Mouse (Mus musculus) midbrain, embryonic 10.5 days (tissue): ENCODE measurements around the gene Cenpm. TPM values are rescaled to one million over a fixed set of nuclear protein-coding genes. Genes with fewer than 3 reads are reported as not detected.

Experiments
- DNase-seq: peaks from one replicate; pipeline ENCODE4 v3.0.0-alpha.2; 2017; ENCODE audit warnings: low spot score
- H3K27ac ChIP-seq: fragments of 300-500 bp; sonication (generic); replicated peaks from 2 replicates; pipeline ENCODE4 v1.5.1; 2016; ENCODE audit warnings: mild to moderate bottlenecking
- H3K27me3 ChIP-seq: fragments of 300-500 bp; sonication (generic); 2 replicates; pipeline ENCODE4 v1.6.1; 2016; ENCODE audit warnings: low read depth, mild to moderate bottlenecking; ENCODE audit not compliant: poor library complexity, severe bottlenecking
- H3K36me3 ChIP-seq: fragments of 300-500 bp; sonication (generic); 2 replicates; pipeline ENCODE4 v1.6.1; 2016; ENCODE audit warnings: mild to moderate bottlenecking, moderate library complexity
- H3K4me1 ChIP-seq: fragments of 300-500 bp; sonication (generic); 2 replicates; pipeline ENCODE4 v1.6.1; 2016
- H3K4me3 ChIP-seq: fragments of 300-500 bp; sonication (generic); 2 replicates; pipeline ENCODE4 v1.5.1; 2016; ENCODE audit warnings: mild to moderate bottlenecking, moderate library complexity
- H3K9me3 ChIP-seq: fragments of 300-500 bp; sonication (generic); replicated peaks from 2 replicates; pipeline ENCODE4 v1.6.1; 2016; ENCODE audit warnings: mild to moderate bottlenecking
- WGBS: fragments of 180-500 bp; shearing (Covaris S2); methylation state at CpG from one replicate; pipeline ENCODE4 v1.1.7; 2016; 5-methylcytosine and 5-hydroxymethylcytosine counted together
- polyA plus RNA-seq: library from polyadenylated mRNA; unstranded; fragments of >200 nt; fragmentation: Nextera tagmentation; extraction: Ambion mirVana; gene quantifications from 2 replicates; pipeline ENCODE4 v1.2.1, GENCODE M21; 2016

Gene Cenpm
- polyA plus RNA-seq, 1 experiment from 2014 or later = 94.9 TPM

GRCm38 (mm10) chr15:82220003-82220675 lies 24.4 kb downstream of the Cenpm start:
- peaks cover 86% of the 10 kb centered on the region for H3K27me3 ChIP-seq
- H3K4me1 ChIP-seq = peaks cover 73% of the 10 kb centered on the region
- no peak overlapping the region for H3K4me3 ChIP-seq
- DNase-seq = no peak
- no peak overlapping the region for H3K27ac ChIP-seq
- no peaks in the 10 kb centered on the region for H3K9me3 ChIP-seq
- WGBS = 59% methylated on average over 12 of the region's 12 CpGs
- H3K36me3 ChIP-seq = no peaks in the 10 kb centered on the region

- no peak overlapping the region for H3K27ac ChIP-seq
- no peak overlapping the region for H3K4me3 ChIP-seq
- 84% methylated on average over 26 of the region's 26 CpGs for WGBS
- peaks cover 66% of the 10 kb centered on the region for H3K4me1 ChIP-seq
- no peak for DNase-seq
- H3K36me3 ChIP-seq = no peaks in the 10 kb centered on the region
- no peaks in the 10 kb centered on the region for H3K9me3 ChIP-seq
- peaks cover 86% of the 10 kb centered on the region for H3K27me3 ChIP-seq
Observed at GRCm38 (mm10) chr15:82218778-82219666, 25.5 kb downstream of the Cenpm start.

GRCm38 (mm10) chr15:82217980-82218379 lies 26.6 kb downstream of the Cenpm start:
- Histone ChIP-seq H3K4me1 (peaks cover 61% of the 10 kb centered on the region), H3K27me3 (peaks cover 86% of the 10 kb centered on the region), H3K36me3 (no peaks in the 10 kb centered on the region), H3K4me3 (no peak overlapping the region), H3K27ac (no peak overlapping the region), H3K9me3 (no peaks in the 10 kb centered on the region)
- 24% methylated on average over 9 of the region's 9 CpGs for WGBS
- DNase-seq = no peak

DNA sequence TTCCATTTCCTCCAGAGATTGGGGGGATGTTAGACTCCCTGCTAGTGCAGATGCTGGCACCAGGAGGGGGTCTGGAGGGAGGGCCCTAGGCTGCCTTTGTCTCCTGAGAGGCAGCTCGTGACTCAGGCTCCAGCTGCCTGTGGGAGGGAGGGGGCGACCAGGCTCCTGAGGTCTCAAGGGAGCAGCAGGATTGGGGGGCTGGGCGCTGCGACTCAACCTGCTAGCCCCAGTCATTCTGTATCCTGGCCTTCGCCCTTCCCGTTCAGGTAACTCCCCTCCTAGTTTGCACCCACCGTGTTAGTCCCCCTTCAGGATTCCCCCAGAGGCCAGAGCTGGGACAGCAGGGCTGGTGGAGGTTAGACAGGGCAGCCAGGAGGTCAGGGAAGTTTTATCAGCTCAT lies 27.5 kb downstream of the Cenpm start:
- WGBS = 11% methylated on average over 7 of the region's 7 CpGs
- no peak overlapping the region for H3K4me3 ChIP-seq
- H3K27ac ChIP-seq = peak overlapping the region; percentile 65; the same call in 1 of the 2 replicates
- H3K27me3 ChIP-seq = peaks cover 86% of the 10 kb centered on the region
- DNase-seq = peak; percentile 52
- no peaks in the 10 kb centered on the region for H3K36me3 ChIP-seq
- no peaks in the 10 kb centered on the region for H3K9me3 ChIP-seq
- H3K4me1 ChIP-seq = peaks cover 69% of the 10 kb centered on the region

DNA sequence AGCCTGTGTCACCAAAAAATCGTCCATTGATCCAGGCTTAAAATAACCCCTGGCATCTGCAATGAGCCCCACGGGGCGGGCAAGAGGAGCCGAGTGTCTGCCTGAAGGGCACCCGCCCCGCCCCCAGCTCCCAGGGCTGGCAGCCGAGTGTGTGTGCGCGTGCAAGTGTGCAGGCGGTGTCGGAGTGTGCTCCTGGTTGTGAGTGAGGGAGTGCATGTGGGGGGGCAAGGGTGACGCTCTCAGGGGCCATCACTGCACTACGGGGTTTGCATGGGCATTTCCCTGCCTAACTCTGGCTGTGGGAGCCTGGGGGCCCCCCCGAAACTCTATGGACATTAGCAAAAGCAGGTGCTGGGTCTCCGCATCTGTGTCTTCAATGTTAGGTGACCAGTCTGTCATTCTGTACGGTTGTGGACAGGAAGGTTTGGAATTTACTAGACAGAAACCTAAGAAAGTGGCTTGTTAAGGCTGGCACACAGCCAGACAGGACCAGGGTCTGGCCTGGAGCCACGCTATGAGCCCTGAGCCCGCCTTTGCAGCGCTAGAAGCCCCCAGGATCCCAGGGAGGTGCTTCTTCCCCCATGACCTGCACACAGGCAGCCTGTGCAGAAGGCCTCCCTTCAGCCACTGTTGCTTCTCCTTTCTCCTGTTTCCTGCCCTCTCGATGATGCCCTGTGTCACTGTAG lies 28.3 kb downstream of the Cenpm start:
- Histone ChIP-seq H3K27me3 (peaks cover 87% of the 10 kb centered on the region), H3K9me3 (no peaks in the 10 kb centered on the region), H3K4me1 (peaks cover 75% of the 10 kb centered on the region), H3K27ac (no peak overlapping the region), H3K4me3 (no peak overlapping the region), H3K36me3 (no peaks in the 10 kb centered on the region)
- 61% methylated on average over 20 of the region's 20 CpGs for WGBS
- DNase-seq = no peak

GRCm38 (mm10) chr15:82215332-82216046 lies 29.1 kb downstream of the Cenpm start:
- no peaks in the 10 kb centered on the region for H3K9me3 ChIP-seq
- H3K27ac ChIP-seq = no peak overlapping the region
- no peak for DNase-seq
- H3K4me3 ChIP-seq = no peak overlapping the region
- peaks cover 87% of the 10 kb centered on the region for H3K27me3 ChIP-seq
- H3K36me3 ChIP-seq = no peaks in the 10 kb centered on the region
- peaks cover 75% of the 10 kb centered on the region for H3K4me1 ChIP-seq
- WGBS = 35% methylated on average over 11 of the region's 11 CpGs

DNA sequence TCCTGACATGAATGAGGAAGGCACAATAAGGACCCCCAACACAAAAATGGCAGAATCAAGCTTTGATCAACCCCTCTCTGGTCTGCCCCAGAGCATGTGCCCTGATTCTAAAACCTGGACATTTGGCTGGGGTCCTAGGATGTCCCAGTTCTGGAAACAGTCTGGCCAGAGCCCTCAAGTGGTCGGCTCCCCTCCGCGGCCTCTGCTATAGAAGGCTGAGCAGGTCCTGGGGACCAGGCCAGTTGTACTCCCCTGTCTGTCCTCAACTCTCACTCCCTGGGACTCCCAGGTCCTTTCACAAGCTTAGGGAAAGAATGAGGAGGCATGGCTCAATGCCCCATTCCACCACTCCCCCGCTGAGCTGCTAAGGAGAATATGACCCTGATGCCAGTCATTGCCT lies 31.3 kb downstream of the Cenpm start:
- Histone ChIP-seq H3K36me3 (no peaks in the 10 kb centered on the region), H3K27me3 (peaks cover 96% of the 10 kb centered on the region), H3K27ac (no peak overlapping the region), H3K9me3 (no peaks in the 10 kb centered on the region), H3K4me1 (peaks cover 66% of the 10 kb centered on the region), H3K4me3 (peak overlapping the region; percentile 58; the same call in 1 of the 2 replicates)
- no peak for DNase-seq
- 12% methylated on average over 4 of the region's 4 CpGs for WGBS

- H3K4me3 ChIP-seq = peak within 1 kb of the TSS; percentile 58
- peak within 1 kb of the TSS; percentile 70 for H3K27ac ChIP-seq
- H3K9me3 ChIP-seq = no peaks in the 10 kb centered on the region
- H3K4me1 ChIP-seq = peaks cover 63% of the 10 kb centered on the region
- peaks cover 97% of the 10 kb centered on the region for H3K27me3 ChIP-seq
- H3K36me3 ChIP-seq = no peaks in the 10 kb centered on the region
- no peak for DNase-seq
- WGBS = 0% methylated on average over 31 of the region's 34 CpGs
Observed at GRCm38 (mm10) chr15:82212752-82213063, 31.8 kb downstream of the Cenpm start, which contains the start of gene Shisa8. Shisa8 (minus strand) TSS chr15:82212815.

DNA sequence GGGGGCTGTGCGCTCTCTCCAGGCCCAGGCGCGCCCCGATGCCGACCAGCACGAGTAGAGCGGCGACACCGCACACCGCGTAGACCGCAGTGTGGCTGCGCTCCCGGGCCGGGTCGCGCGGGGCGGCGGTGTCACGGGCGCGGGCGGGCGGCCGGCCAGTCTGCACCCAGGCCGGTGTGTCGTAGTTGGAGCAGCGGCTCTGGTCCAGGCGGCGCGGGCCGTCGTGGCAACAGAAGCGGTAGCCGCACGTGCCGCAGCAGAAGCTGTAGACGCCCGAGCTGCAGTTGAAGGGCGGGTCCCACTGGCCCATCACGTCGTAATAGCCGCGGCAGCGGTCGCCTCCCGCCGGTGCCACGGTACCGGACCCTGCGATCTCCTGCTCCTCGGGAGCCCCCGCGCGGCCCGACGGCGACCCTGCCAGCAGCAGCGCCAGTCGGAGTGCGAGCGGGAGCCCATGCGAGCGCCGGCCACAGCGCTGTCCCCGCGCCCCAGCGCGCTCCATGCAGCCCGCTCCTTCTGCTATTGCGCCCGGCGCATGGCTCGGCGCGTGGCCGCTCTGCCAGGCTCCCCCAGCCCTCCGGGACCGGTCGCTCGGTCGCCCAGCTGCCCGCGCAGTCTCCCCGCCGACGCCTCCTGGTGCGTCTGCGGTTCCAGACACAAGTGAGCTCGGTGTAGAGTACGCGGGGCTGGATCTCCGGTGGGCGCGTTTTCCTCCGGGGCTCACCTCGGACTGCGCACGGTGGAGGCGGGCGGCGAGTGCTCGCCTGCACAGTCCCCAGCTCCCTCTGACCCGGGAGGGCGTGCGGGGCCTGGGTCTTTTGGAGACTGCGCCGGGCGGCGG lies 32.4 kb downstream of the Cenpm start:
- H3K27ac ChIP-seq = peak overlapping the region; percentile 70
- DNase-seq = peak; percentile 60

GRCm38 (mm10) chr15:82211281-82211680 lies 33.3 kb downstream of the Cenpm start:
- Histone ChIP-seq H3K9me3 (no peaks in the 10 kb centered on the region), H3K4me3 (peak overlapping the region; percentile 58), H3K27me3 (peaks cover 100% of the 10 kb centered on the region), H3K36me3 (peaks cover 8% of the 10 kb centered on the region), H3K4me1 (peaks cover 66% of the 10 kb centered on the region), H3K27ac (no peak overlapping the region)
- WGBS = 2% methylated on average over 11 of the region's 11 CpGs
- DNase-seq = no peak

More for the DNA sequence above, 32.4 kb downstream of the Cenpm start:
- Histone ChIP-seq H3K4me1 (peaks cover 66% of the 10 kb centered on the region), H3K27me3 (peaks cover 100% of the 10 kb centered on the region), H3K4me3 (peak overlapping the region; percentile 58), H3K9me3 (no peaks in the 10 kb centered on the region), H3K36me3 (0 out of 2 replicates have a peak, but pooled peaks cover under 1% of the 10 kb centered on the region)
- WGBS = under 1% methylated on average over 112 of the region's 112 CpGs

DNA sequence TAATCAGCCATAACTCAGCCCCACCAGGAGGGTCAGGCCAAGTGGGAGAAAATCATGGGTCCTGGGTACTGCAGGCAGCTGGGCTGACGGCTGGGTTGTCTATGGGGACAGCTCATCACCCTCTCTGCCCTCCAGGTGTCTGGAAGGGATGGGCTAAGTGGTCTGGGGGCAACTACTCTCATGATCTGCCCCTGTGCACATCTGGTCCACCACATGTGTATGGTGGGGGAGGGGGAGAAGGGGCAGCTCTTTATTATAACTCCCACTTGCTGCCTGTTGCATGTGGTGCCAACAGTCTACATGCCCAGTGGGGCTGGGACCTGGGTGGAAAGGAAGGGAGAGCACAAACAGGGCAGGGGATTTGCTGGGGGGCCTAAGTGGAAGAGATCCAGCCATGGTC lies 33.7 kb downstream of the Cenpm start:
- 0 out of 2 replicates have a peak overlapping the region, but pooled peaks have one; percentile 58 for H3K4me3 ChIP-seq
- H3K27ac ChIP-seq = no peak overlapping the region
- peaks cover 12% of the 10 kb centered on the region for H3K36me3 ChIP-seq
- H3K9me3 ChIP-seq = no peaks in the 10 kb centered on the region
- peaks cover 66% of the 10 kb centered on the region for H3K4me1 ChIP-seq
- peaks cover 100% of the 10 kb centered on the region for H3K27me3 ChIP-seq
- DNase-seq = no peak
- 59% methylated on average over 1 of the region's 1 CpGs for whole genome bisulfite sequencing
